Mouse (Mus musculus) left cerebral cortex, postnatal 4 days (tissue): Measurements from ENCODE around the gene Msmb. TPM values are rescaled to one million over a fixed set of nuclear protein-coding genes. Genes with fewer than 3 reads are reported as not detected.

Experiments used
- DNase-seq: peaks from one replicate; pipeline ENCODE4 v3.0.0-alpha.2; 2022
- intact Hi-C: fragments of 180-260 bp; cut with DNase I; formaldehyde crosslinking; loops from one replicate; pipeline ENCODE4 v1.15.1; 2025
- total RNA-seq, 2 experiments: library from RNA; stranded (reverse); gene quantifications; 2 replicates each; pipeline ENCODE4 v1.2.3; 2021

Msmb gene
- total RNA-seq, 2 experiments from 2014 or later: not detected

- intact Hi-C loops: no loop called here
- no peak for DNase-seq
These were observed 4.1 kb downstream of the Msmb start for GRCm38 (mm10) chr14:32145809-32146511.

- DNase-seq: no peak
- intact Hi-C loops: no loop called here
These were observed 4.8 kb downstream of the Msmb start for GRCm38 (mm10) chr14:32146578-32146977.

GRCm38 (mm10) chr14:32150872-32151271 lies 9.0 kb downstream of the Msmb start:
- intact Hi-C loops: no loop called here
- DNase-seq: no peak

GRCm38 (mm10) chr14:32152243-32152965 lies 10.6 kb downstream of the Msmb start:
- no peak for DNase-seq
- intact Hi-C loops: no loop called here

GRCm38 (mm10) chr14:32153156-32153555 lies 11.3 kb downstream of the Msmb start:
- DNase-seq: no peak
- intact Hi-C loops: no loop called here

- intact Hi-C loops: no loop called here
These were observed 12.9 kb downstream of the Msmb start for GRCm38 (mm10) chr14:32154758-32155157.

GRCm38 (mm10) chr14:32159150-32159670 lies 17.4 kb downstream of the Msmb start:
- DNase-seq: no peak
- intact Hi-C loops: no loop called here

More at GRCm38 (mm10) chr14:32154758-32155157, 12.9 kb downstream of the Msmb start:
- DNase-seq: no peak

GRCm38 (mm10) chr14:32159690-32160246 lies 17.9 kb downstream of the Msmb start, which contains the start of gene Ncoa4:
Ncoa4 (plus strand) TSS chr14:32159865.
- intact Hi-C loops: no loop called here
- peak; percentile 98 for DNase-seq

GRCm38 (mm10) chr14:32160563-32160962 lies 18.7 kb downstream of the Msmb start:
- DNase-seq: no peak
- intact Hi-C loops: no loop called here

- intact Hi-C loops: no loop called here
- DNase-seq: no peak
These were observed 19.5 kb downstream of the Msmb start for GRCm38 (mm10) chr14:32161090-32161885.

- intact Hi-C loops: no loop called here
- DNase-seq: no peak
These were observed 20.4 kb downstream of the Msmb start for GRCm38 (mm10) chr14:32162231-32162630.

- no peak for DNase-seq
- intact Hi-C loops: no loop called here
These were observed 21.5 kb downstream of the Msmb start for GRCm38 (mm10) chr14:32163203-32163888.

- no peak for DNase-seq
- intact Hi-C loops: no loop called here
These were observed 22.6 kb downstream of the Msmb start for GRCm38 (mm10) chr14:32164173-32165051.

GRCm38 (mm10) chr14:32165278-32166061 lies 23.6 kb downstream of the Msmb start:
- intact Hi-C loops: no loop called here

GRCm38 (mm10) chr14:32166062-32166441 lies 24.2 kb downstream of the Msmb start:
- intact Hi-C loops: no loop called here
- DNase-seq: no peak

More at GRCm38 (mm10) chr14:32165278-32166061, 23.6 kb downstream of the Msmb start:
- peak; percentile 69 for DNase-seq

- intact Hi-C loops: no loop called here
- DNase-seq: no peak
These were observed 25.0 kb downstream of the Msmb start for GRCm38 (mm10) chr14:32166840-32167239.

GRCm38 (mm10) chr14:32167326-32167725 lies 25.5 kb downstream of the Msmb start:
- DNase-seq: no peak
- intact Hi-C loops: no loop called here

GRCm38 (mm10) chr14:32168653-32169231 lies 26.9 kb downstream of the Msmb start:
- DNase-seq: no peak
- intact Hi-C loops: no loop called here
